Mouse (Mus musculus): ENCODE data around the gene Prl8a2. TPM values are rescaled to one million over a fixed set of nuclear protein-coding genes. Genes with fewer than 3 reads are reported as not detected.

The Prl8a2 gene
- total and polyA plus RNA-seq, 2 experiments: not detected

DNA sequence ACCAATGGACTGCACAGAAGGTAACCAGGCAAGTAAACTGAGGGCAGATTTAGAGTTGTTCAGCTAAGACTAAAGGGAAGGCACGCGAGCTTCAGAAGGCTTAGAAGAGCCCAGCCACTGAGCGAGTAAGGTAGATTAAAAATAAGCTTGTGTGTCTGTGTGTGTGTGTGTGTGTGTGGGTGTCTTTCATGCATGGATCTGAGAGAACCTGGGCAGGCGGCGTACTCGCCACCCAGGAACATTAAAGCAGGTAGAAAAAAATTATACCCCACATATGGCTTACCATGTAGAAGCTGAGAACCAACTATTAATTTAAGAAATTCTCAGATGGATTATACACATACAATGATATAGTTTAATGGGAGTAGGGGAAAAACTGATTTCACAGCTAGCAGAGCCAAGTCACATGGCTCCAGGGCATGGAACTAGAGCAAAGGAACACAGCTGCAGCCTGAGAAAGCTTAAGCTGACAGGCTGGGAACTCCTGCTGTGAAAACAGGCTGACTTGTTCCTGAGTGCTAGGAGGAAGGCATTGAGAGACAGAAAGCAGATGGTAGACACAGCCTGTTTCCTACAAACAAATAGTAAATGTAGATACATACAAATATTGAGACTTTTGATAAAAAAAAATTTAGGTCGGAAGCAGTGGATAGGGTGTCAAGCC is 53.7 kb downstream of the Prl8a2 start:
- H3K27me3 ChIP-seq (ENCODE audit: control insufficient read depth, insufficient read depth, low read length): no peaks in the 10 kb centered on the region
- no peaks in the 10 kb centered on the region for H3K79me2 ChIP-seq (ENCODE audit: control insufficient read depth, insufficient read depth, low read length)
- no peak overlapping the region for H3K27ac ChIP-seq (replicated peaks; ENCODE audit: insufficient read depth, low read depth, low read length)
- no peak overlapping the region for H3K4me3 ChIP-seq (ENCODE audit: insufficient read depth, low read depth, low read length)
- no peaks in the 10 kb centered on the region for H3K36me3 ChIP-seq (ENCODE audit: control insufficient read depth, insufficient read depth, low read length)
- H3K9ac ChIP-seq (ENCODE audit: low read depth, low read length): no peak overlapping the region
- TF ChIP-seq CTCF (IDR thresholded peaks at IDR 0.05; ENCODE audit: low read depth, low read length) (no peak), POLR2A (IDR thresholded peaks at IDR 0.05; ENCODE audit: extremely low read depth, insufficient read depth, low read length) (no peak)
- no peaks in the 10 kb centered on the region for H3K4me1 ChIP-seq (ENCODE audit: control insufficient read depth, insufficient read depth, low read length)
- no peak for DNase-seq (ENCODE audit: extremely low read depth, low read depth, low spot score)
- 90% methylated on average over 7 of the region's 7 CpGs for WGBS

Other genes starting within 250 kb of the Prl8a2 start
- gene Prl3d2, start 224.0 kb upstream of the Prl8a2 start, total RNA-seq (2014; rRNA removed): not detected in 2 replicates
- not detected in 2 replicates for gene Prl3d2, start 224.0 kb upstream of the Prl8a2 start, polyA plus RNA-seq (2012; rRNA removed)
- gene Prl3d3, start 188.9 kb upstream of the Prl8a2 start, total RNA-seq (2014; rRNA removed): not detected in 2 replicates
- not detected in 2 replicates for gene Prl3d3, start 188.9 kb upstream of the Prl8a2 start, polyA plus RNA-seq (2012; rRNA removed)
- not detected in 2 replicates for gene Prl3c1, start 149.0 kb upstream of the Prl8a2 start, total RNA-seq (2014; rRNA removed)
- not detected in 2 replicates for gene Prl3c1, start 149.0 kb upstream of the Prl8a2 start, polyA plus RNA-seq (2012; rRNA removed)
- gene Prl3b1, start 103.8 kb upstream of the Prl8a2 start, total RNA-seq (2014; rRNA removed): not detected in 2 replicates
- not detected in 2 replicates for gene Prl3b1, start 103.8 kb upstream of the Prl8a2 start, polyA plus RNA-seq (2012; rRNA removed)
- not detected in 2 replicates for gene Prl3a1, start 86.2 kb upstream of the Prl8a2 start, total RNA-seq (2014; rRNA removed)
- gene Prl3a1, start 86.2 kb upstream of the Prl8a2 start, polyA plus RNA-seq (2012; rRNA removed): not detected in 2 replicates
- not detected in 2 replicates for gene Prl6a1, start 33.0 kb upstream of the Prl8a2 start, total RNA-seq (2014; rRNA removed)
- gene Prl6a1, start 33.0 kb upstream of the Prl8a2 start, polyA plus RNA-seq (2012; rRNA removed): not detected in 2 replicates
- gene Prl2b1, start 45.2 kb downstream of the Prl8a2 start, total RNA-seq (2014; rRNA removed): not detected in 2 replicates
- not detected in 2 replicates for gene Prl2b1, start 45.2 kb downstream of the Prl8a2 start, polyA plus RNA-seq (2012; rRNA removed)
- gene Prl8a6, start 93.0 kb downstream of the Prl8a2 start, total RNA-seq (2014; rRNA removed): not detected in 2 replicates
- gene Prl8a6, start 93.0 kb downstream of the Prl8a2 start, polyA plus RNA-seq (2012; rRNA removed): not detected in 2 replicates
- gene Prl8a8, start 167.5 kb downstream of the Prl8a2 start, total RNA-seq (2014; rRNA removed): not detected in 2 replicates
- gene Prl8a8, start 167.5 kb downstream of the Prl8a2 start, polyA plus RNA-seq (2012; rRNA removed): not detected in 2 replicates
- gene Prl8a9, start 218.9 kb downstream of the Prl8a2 start, total RNA-seq (2014; rRNA removed): not detected in 2 replicates
- gene Prl8a9, start 218.9 kb downstream of the Prl8a2 start, polyA plus RNA-seq (2012; rRNA removed): not detected in 2 replicates
- not detected in 2 replicates for gene Prl8a1, start 236.5 kb downstream of the Prl8a2 start, total RNA-seq (2014; rRNA removed)
- gene Prl8a1, start 236.5 kb downstream of the Prl8a2 start, polyA plus RNA-seq (2012; rRNA removed): not detected in 2 replicates